1 mouse cellular context compared by ENCODE assay signal in the genomic region with DNA sequence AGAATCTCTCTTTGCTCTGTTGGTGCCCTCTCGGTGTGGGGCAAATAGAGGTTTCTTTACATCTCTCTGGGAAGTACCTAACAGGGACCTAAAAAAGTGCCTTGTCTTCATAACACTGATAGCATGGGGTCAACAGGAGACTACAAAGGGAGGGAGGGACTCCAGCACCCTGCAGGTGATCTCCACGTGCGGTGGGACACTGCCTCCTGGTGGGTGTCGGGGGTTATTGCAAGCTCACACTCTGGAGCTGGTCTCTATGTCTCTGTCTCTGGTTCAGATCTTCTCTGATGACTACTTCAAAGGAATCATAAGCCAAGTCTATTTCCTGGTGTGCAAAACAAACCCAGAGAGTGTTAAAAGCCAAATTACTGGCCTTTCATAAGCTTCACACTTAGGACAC.
TF ChIP-seq lines count a peak whose summit lies in the region.

No protein-coding gene starts in this region.

TF ChIP-seq in MEL, 35 proteins besides CTCF, POLR2A, EP300 and RAD21:
- TF ChIP-seq HCFC1 (IDR thresholded peaks at IDR 0.05; ENCODE audit: low read depth, low read length) (no peak), TBP (IDR thresholded peaks at IDR 0.05; ENCODE audit: low read depth, low read length) (no peak), GATA1 (IDR thresholded peaks at IDR 0.05; ENCODE audit: low read depth, low read length) (no peak), TAL1 (IDR thresholded peaks at IDR 0.05; ENCODE audit: low read length) (no peak), POLR2AphosphoS5 (IDR thresholded peaks at IDR 0.05; ENCODE audit: borderline replicate concordance, low read depth, low read length) (no peak), UBTF (IDR thresholded peaks at IDR 0.05; ENCODE audit: borderline replicate concordance, insufficient read depth, low read depth, low read length) (no peak), SIN3A (IDR thresholded peaks at IDR 0.05; ENCODE audit: low read length) (no peak), RCOR1 (IDR thresholded peaks at IDR 0.05; ENCODE audit: low read depth, low read length) (no peak), E2F4 (IDR thresholded peaks at IDR 0.05; ENCODE audit: borderline replicate concordance, low read depth, low read length) (no peak), TCF12 (IDR thresholded peaks at IDR 0.05; ENCODE audit: low read depth, low read length) (no peak), JUND (IDR thresholded peaks at IDR 0.05; ENCODE audit: low read depth, low read length) (no peak), MAFK (IDR thresholded peaks at IDR 0.05; ENCODE audit: borderline replicate concordance, low read depth, low read length) (no peak), MAZ (IDR thresholded peaks at IDR 0.05; ENCODE audit: low read depth, low read length) (no peak)
